Mouse (Mus musculus) thymus, adult 2 months (tissue): ENCODE results near the gene Mto1.

Experiments
- CTCF ChIP-seq: fragments of 200-500 bp; IDR thresholded peaks from 2 replicates; pipeline ENCODE4 v1.5.1; 2012; ENCODE audit warnings: mild to moderate bottlenecking, control low read depth, low read length, moderate library complexity, borderline replicate concordance; ENCODE audit not compliant: control insufficient read depth, poor library complexity, insufficient read depth; ENCODE audit errors: extremely low read depth
- POLR2A ChIP-seq: fragments of 200-500 bp; IDR thresholded peaks from 2 replicates; pipeline ENCODE4 v1.6.1; 2012; ENCODE audit warnings: mild to moderate bottlenecking, low read length, control low read depth, moderate library complexity; ENCODE audit not compliant: control insufficient read depth, poor library complexity, insufficient read depth; ENCODE audit errors: extremely low read depth

DNA sequence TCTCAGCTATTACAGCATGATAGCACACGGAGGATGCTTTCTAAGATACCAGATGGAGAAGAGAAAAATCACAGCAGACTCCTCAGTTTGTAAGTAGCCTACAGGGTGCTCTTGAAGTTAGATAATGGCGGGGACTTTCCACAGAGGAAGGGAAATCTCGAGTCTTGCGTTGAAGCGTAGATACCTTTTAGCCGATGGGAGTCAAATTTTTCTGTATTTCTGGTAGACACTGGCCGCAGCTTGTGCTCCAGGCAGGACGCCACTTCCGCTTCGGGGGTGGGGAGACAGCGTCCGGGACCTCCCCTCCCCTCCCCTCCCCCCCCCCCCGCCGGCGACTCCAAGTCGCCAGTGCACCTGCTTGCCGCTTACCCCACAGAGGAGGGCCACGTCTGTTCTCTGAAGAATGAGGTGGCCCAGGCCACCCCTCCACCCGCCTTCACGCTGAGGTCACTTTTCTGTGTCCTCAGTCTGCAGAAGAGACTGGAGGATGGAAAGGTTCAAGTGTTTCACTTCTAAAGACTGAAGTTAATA, 40.9 kb downstream of the Mto1 start, which contains the start of gene Eef1a1:
- TF ChIP-seq CTCF (no peak), POLR2A (no peak)
